Mouse (Mus musculus): ENCODE results near the gene Scaf4.
"Not testable (repeated sequence)": the region's sequence is repeated elsewhere in the genome, so short reads cannot be mapped to it uniquely, and the experiment has no call there.

GRCm38 (mm10) chr16:90215879-90216278 is 68.4 kb downstream of the Scaf4 start:
- not testable (repeated sequence) for TF ChIP-seq CTCF (conservative IDR thresholded peaks at IDR 0.05; ENCODE audit: insufficient read depth, insufficient read length, low read depth, low read length); POLR2A (IDR thresholded peaks at IDR 0.05; ENCODE audit: low read depth, low read length)

All from kidney, adult 2 months (tissue).